Mouse (Mus musculus): ENCODE measurements around the gene Icam2. TPM values are rescaled to one million over a fixed set of nuclear protein-coding genes. Genes with fewer than 3 reads are reported as not detected.
"Not testable (repeated sequence)": the region's sequence is repeated elsewhere in the genome, so short reads cannot be mapped to it uniquely, and the experiment has no call there.

The Icam2 gene
- total RNA-seq (2021), result 10 to 100 TPM; 14.1 to 14.7 TPM
- long read RNA-seq, experiment 1, transcript Icam2-201 (4 exons, 1,282 nt), result major isoform, 15 of 16 reads
- long read RNA-seq, experiment 1, partial matches to known transcripts, result 0 of 16 reads
- long read RNA-seq, experiment 1, other reads (novel, unspliced or antisense), result 1 of 16 reads
- long read RNA-seq, experiment 2, partial matches to known transcripts, result 0 of 4 reads
- long read RNA-seq, experiment 2, other reads (novel, unspliced or antisense), result 0 of 4 reads

GRCm38 (mm10) chr11:106387791-106388216 lies at the start of gene Icam2:
TSS of gene Icam2 (minus strand) at chr11:106388075.
- DNase-seq, result no peak

GRCm38 (mm10) chr11:106437543-106437942 lies 49.7 kb upstream of the Icam2 start:
- DNase-seq, result peak in 1 of 2 experiments; percentile 15

DNA sequence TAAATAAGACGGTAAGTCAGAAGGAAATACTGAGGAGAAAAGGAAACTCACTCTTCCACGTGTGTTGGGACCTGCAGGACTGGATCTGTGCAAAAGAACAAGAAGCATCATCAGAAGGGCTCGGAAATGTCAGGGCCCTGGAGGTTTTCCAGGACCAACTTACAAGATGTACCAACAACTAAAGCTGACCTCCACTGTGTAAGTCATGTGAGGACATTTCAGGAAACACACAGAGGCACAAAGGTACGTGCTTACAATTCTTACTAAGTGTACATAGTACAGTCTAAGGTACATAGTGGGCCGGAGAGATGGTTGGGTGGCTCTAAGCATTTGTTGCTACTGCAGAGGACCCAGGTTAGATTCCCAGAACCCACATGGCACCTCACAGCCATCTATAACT lies 49.2 kb upstream of the Icam2 start:
- peak; percentile 80 to 84 for DNase-seq

DNA sequence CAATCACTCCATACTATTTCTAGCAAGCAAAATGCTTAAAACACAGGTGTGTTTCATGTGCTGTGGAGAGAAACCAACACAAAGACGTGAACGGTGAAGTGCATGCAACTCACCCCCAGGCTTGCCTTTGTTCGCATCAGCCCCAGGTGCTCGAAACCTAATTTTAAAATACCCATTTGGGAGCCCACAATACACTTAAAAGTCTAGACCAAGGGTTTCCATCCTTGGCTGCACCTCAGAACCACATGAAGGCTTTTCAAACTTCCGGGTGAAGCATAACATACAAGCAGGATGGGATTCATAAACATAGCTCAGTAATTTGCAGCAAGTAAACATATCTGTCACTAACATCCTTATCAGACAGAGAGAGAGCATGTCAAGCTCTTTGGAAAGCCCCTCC lies 42.5 kb upstream of the Icam2 start:
- DNase-seq, result no peak

DNA sequence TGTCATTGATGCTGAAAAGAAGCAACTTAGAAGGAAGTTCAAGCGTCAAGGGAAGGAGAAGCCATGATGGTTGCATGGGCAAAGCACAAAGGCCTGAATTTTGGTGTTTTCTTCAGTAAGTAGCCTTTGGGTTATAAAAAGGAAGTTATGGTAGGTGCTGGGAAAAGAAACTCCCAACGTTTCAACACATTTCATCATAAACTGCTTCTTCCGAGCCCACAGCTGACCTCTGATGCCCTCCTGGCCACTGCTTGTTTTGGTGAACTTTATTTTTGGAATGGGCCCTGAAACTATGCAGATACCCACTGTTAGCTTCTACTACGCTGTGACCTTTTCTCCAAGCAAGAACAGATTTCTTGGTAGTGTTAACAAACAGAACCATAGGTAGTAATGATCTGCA lies 41.8 kb upstream of the Icam2 start:
- no peak for DNase-seq

- no peak for DNase-seq
Observed at GRCm38 (mm10) chr11:106428556-106428955, 40.7 kb upstream of the Icam2 start.

GRCm38 (mm10) chr11:106428106-106428505 lies 40.2 kb upstream of the Icam2 start:
- no peak for DNase-seq

GRCm38 (mm10) chr11:106426447-106426846 lies 38.6 kb upstream of the Icam2 start:
- DNase-seq, result no peak

DNA sequence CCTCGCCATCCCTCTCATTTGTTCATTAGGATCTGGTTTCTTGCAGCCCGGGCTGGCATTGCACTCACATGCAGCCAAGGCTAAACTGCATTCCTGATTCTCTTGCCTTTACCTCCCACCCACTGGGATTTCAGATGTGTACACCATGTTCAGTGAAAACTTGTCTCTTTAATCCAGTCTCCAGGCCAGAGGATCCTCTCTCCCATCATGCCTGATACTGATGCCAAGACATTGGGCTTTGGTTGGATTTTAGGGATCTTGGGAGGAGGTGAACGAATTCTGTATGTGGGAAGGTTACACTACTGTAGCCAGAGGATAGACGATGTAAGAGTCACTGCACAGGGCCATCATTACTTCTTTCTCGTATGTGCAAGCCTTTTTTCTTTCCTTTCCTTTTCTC lies 37.3 kb upstream of the Icam2 start:
- DNase-seq, result no peak

GRCm38 (mm10) chr11:106419262-106420102 lies 31.6 kb upstream of the Icam2 start:
- DNase-seq, result no peak

- DNase-seq, result peak; percentile 85 to 90
Observed at GRCm38 (mm10) chr11:106418622-106419196, 30.8 kb upstream of the Icam2 start.

DNA sequence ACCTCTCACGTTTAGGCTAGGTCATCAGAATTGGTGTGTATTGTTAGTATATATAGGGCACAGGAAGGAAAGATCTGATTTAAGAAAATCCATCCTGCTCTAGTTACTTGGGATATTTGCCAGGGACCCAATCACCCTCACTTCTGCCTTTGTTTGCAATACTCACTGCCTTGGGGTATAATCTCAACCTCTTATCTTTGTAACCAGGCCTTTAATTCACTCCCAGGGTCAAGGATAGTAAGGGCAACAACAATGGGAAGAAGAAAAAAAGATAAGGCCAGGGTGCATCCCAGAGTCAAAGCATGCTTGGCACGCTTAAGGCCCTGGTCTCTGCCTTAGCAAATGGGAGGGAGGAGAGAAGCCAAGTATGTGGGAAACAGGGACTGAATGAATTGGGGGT lies 30.0 kb upstream of the Icam2 start:
- DNase-seq, result no peak

- no peak for DNase-seq
Observed at GRCm38 (mm10) chr11:106416331-106416730, 28.5 kb upstream of the Icam2 start.

DNA sequence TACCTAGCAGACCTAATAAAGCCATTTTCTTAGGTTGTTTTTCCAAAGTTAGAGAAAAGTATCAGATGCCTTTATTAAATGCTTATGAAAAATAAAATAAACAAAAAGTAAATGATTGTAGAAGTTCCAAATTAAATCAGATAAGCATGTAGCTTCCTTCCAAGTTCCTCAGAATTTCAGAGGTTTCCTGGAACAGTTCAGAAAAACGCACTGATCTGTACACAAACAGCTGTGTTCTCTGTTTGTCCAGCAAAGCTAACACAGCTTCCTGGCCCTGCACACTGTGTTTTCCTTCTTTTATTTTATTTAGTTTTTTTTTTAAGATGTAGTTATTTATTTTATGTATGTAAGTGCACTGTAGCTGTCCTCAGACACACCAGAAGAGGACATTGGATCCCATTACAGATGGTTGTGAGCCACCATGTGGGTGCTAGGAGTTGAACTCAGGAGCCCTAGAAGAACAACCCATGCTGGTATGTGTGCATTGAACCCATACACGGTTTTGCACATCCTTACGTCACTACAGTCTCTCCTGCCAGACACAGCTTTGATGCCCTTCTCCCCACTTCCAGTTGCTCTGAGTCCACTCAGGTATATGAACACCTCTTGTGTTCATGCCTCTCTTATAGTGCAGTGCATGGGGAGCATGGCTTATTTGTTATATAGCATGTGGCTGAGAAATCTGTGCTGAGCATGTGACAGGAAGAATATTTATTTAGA lies 24.9 kb upstream of the Icam2 start:
- DNase-seq, result no peak

DNA sequence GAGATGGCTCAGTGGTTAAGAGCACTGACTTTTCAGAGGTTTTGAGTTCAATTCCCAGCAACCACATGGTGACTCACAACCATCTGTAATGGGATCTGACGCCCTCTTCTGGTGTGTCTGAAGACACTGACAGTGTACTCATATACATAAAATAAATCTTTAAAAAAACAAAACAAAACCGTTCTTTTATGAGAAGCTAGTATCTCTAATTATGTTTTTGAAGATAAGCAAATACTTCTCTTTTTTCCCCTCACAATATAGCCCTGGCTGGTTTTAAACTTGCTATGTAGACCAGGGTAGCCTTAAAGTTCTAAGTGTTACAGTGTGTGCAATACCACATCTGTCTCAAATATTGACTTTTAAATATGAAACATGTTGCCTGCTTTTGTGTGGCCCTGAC lies 23.3 kb upstream of the Icam2 start:
- DNase-seq, result no peak

DNA sequence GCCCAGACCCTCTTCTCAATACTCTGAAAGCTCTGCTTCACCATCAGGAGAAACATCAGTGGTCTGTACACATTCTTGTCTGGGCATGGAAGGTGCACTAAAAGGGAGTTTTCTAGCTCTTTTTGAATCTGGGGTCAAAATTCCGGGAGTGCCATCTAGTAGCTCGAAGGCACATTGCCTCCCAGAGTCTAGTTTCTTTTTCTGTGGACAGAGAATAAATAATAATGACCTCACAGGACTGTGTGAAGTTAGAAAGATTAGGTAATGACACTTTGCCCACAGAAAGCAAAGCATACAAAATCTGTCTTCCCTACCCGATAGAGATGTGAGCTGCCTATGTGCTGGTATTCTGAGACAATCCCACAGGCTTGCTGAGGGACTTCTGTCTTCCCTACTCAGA lies 22.6 kb upstream of the Icam2 start:
- no peak for DNase-seq

- DNase-seq, result peak; percentile 67 to 70
Observed at GRCm38 (mm10) chr11:106410011-106410410, 22.1 kb upstream of the Icam2 start.

- no peak for DNase-seq
Observed at GRCm38 (mm10) chr11:106398481-106398880, 10.6 kb upstream of the Icam2 start.

DNA sequence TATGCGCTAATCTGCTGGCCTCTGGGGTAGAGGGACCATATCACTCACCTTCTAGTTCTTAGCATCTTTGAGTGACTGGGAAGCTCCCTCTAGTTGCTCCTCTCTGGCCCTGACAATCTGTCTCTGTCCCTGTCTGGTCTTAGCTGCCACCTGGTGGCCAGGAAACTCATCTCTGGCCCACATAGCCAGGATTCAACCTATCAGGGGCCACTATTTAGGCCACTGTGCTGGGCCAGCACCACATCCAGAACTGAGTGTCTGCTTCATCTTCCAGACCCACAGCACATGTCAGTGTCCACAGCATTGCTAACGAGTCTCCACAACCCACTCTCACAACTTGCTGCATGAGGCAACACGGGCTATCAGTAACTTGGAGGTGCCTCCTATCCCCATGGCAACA lies 9.8 kb upstream of the Icam2 start:
- DNase-seq, result no peak

DNA sequence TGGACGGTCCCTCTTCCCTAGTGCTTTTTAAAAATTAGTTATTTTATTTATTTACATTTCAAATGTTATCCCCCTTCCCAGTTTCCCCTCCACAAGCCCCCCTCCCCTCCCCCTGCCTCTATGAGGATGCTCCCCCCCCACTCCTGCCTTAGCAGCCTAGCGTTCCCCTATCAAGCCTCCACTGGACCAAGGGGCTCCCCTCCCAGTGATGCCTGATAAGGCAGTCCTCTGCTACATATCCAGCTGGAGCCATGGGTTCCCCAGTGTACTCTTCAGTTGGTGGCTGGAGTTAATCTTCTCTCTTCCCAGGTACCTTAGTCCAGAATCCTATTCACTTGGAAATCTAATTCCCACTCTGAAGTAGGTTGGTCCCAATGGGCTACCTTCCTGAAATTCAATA lies 6.2 kb upstream of the Icam2 start:
- not testable (repeated sequence) for DNase-seq

DNA sequence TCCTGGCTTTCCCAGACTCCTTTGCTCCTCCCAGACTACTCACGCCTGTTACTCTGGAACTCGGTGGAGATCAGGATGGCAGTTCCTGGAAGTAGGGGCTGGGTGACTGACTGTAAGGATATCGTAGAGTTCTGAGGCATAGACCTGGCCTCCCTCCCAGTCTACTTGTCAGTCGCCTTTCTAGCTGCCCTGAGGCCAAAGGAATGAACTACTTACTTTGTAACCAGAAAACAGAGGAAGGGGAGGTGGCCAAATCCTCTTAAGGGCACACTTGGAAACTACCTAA lies 5.4 kb upstream of the Icam2 start:
- no peak for DNase-seq

GRCm38 (mm10) chr11:106392597-106393330 lies 4.9 kb upstream of the Icam2 start:
- DNase-seq, result no peak
